Mouse (Mus musculus) cerebellum, adult 9-11 months (tissue): ENCODE data around the gene Kir3dl2.
A peak's percentile ranks its signal among the peaks of the same experiment; 100 is the strongest.
"Not testable (repeated sequence)": the region's sequence is repeated elsewhere in the genome, so short reads cannot be mapped to it uniquely, and the experiment has no call there.

Source experiments
- DNase-seq: peaks from one replicate; pipeline ENCODE4 v3.0.0; 2022

Kir3dl2 gene

DNA sequence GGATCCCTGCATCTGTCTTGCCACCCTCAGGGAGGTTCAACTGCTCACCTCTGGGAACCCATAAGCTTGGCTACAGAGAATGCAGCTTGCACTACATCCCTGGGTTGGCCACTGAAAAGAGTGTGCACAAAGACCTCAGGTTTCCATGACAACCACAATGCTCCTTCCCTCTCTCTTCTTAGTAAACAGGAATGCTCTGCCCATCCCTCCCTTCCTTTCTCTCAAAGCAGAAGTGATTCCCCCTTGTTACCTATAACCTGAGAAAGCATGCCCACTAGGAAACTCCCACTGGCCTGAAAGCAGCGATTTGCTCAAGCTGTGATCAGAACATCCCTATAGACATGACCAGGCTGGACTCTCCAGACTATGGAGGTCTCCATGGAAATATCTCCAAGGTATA, at the start of gene Kir3dl2:
Gene Kir3dl2, minus strand, starts transcription at position 101 of the 400 bp plus-strand sequence.
- DNase-seq: not testable (repeated sequence)

DNA sequence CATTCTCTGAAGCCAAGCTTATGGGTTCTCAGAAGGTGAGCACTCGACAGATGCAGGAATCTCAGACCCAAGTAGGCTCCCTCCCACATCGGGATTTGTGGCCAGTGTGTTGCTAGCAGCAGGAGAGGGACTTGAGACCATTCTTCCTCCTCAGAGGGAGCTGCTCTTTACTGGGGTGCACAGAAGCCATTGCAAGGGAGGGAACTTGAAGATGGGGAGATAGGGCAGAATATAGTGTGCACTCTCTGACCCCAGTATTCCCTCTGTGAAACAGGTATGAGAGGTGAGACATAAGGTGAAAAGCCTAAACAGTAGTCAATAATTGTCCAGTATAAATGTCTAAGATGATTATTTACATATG, 47.0 kb upstream of the Kir3dl2 start:
- no peak for DNase-seq

DNA sequence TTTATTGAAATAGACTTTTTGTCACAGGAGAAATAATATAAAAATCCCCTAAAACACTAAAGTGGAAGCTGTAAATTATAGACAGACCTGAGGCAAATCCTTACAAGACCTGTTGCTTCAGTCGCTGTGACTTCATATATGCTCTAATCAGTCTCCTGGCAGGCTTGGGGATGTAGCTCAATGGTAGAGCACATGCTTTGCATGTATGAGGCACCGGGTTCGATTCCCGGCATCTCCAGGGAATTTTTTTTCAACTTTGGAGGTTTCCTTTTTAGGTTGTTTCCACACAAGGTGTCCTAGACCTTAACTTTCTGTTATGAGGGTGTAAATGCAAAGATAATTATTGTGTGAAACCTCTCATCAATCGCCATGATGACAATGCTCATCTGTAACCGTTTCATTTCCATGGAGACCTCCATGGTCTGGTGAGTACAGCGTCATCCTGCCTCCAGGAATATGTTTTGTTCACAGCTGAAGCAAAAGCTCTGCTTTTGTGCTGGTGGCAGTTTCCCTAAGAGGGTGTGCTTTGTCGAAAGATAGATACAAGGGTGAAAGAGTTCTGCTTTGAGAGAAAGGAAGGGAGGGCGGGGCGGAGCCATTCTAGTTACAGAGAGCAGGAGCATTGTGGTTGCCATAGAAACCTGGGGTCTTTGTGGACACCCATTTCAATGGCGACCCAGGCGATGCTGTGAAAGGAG, 46.5 kb upstream of the Kir3dl2 start, which contains the start of gene Tceal3:
Gene Tceal3, plus strand, starts transcription at position 644 of the 698 bp plus-strand sequence.
- peak; percentile 68 for DNase-seq

DNA sequence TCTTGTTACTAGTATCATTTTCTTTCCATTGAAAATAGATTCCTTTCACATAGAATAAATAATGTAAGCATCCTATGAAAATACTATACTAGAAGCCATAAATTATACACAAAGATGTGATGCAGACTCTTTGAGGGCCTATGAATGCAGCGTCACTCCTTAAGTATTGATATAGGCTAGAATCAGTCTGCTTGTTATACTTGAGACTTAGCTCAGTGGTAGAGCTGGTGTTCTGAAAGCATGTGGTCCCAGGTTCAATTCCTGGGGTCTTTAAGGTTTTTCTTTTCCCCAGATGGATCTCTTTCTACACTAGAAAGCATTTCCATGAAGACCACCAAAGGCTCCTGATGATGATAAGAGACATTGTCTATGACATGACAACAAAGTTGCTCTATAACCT, 40.8 kb upstream of the Kir3dl2 start:
- DNase-seq: no peak

DNA sequence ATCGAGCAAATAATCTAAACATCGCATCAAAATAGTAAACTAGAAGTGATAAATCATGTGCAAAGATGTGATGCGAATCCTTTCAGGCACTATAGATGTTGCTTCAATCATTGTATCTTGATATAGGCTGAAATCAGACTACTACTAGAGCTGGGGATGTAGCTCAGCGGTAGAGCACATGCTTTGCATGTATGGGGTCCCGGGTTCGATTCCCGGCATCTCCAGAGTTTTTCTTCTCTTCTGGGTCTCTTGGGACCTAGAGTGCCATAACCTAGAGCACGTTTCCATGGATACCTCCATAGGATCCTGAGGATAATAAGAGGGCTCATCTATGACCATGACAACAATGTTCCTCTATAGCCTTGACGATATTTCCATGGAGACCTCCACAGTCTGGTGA, 25.2 kb upstream of the Kir3dl2 start:
- DNase-seq: not testable (repeated sequence)

DNA sequence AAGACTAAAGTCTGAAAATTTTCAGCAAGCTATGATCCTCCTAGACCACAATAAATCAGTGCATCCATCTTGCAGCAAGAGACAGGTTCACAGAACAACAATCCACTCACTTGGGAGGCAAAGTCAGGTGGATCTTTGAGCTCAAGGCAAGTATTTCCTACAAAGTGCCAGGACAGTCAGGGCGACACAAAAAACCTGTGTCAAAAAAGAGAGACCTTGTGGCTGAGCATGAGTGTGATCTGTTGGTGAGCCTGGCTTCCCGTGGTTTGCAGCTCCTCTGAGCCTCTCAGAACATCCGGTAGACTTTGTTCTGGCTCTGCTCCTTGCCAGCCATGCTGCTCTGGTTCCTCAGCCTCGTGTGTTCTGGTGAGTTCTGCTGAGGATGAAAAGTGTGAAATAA, 26.2 kb downstream of the Kir3dl2 start, which contains the start of gene Kir3dl1:
Gene Kir3dl1, plus strand, starts transcription at position 301 of the 400 bp plus-strand sequence.
- DNase-seq: not testable (repeated sequence)
